Mouse (Mus musculus): ENCODE results near the gene Fam57b.

Gene Fam57b

DNA sequence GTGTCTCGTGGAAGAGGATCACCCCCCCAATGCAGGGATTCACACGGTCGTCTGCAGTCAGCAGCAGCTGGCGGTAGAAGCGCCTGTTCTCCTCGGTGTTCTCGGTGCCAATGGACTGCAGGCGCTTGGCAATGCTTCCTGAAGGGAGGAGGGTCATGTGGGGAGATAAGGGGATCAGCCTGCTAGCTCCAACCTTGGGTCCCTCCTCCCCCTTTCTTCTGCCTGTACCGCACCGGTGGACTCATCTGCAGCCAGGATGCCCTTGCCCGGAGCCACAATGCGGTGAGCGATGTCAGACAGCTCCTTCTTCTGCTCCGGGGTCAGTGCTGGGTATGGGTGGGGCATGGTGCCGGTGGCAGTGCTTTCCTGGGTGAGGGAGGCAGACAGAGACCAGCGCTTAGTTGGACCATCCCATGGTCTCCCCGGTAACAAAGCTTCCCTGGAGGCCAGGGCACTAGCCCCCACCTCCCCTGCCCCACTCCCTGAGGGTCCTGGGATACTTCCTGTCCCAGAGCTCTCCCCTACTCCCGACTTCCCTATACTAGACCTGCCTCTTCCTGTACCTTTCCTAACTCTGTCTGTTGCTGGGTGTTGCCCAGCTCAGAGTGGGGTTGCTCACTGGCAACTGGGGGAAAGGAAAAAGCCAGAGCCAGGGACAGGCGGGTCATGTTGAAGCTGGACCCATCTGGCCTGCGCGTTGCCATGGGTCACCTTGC lies at the start of gene Fam57b:
Gene Fam57b (plus strand): TSS at position 258 of the 716 bp plus-strand sequence.
- peak; percentile 34 to 64 for DNase-seq

- DNase-seq, result no peak
These were observed 48.6 kb upstream of the Fam57b start for GRCm38 (mm10) chr7:126748824-126749223.

DNA sequence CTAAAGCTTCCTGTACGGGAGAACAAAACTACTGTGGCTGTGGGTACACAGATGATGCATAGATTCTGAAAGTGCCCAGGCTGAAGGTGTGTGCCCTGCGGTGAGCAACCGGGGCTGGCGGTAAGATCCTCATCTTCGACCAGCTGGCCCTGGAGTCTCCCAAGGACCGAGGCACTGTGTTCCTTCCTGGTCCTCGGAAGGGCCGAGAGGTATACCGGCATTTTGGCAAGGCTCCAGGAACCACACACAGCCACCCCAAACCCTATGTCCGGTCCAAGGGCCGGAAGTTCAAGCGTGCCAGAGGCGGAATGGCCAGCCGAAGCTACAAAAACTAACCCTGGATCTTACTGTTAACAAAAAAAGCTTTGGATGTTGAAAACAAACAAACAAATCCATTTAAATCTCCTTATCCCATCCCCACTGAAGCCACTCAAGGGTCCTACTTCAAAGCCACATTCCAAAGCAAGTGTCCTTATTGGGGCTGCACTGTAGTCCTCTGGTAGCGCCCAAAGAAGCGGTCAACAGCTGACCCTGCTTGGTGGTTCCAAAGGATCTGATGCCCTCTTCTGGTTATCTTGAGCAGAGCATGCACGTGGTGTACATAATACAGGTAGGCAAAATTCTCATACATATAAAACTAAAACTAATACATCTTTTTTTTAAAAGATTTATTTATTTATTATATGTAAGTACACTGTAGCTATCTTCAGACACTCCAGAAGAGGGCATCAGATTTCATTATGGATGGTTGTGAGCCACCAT lies 47.7 kb upstream of the Fam57b start:
- no peak for DNase-seq

DNA sequence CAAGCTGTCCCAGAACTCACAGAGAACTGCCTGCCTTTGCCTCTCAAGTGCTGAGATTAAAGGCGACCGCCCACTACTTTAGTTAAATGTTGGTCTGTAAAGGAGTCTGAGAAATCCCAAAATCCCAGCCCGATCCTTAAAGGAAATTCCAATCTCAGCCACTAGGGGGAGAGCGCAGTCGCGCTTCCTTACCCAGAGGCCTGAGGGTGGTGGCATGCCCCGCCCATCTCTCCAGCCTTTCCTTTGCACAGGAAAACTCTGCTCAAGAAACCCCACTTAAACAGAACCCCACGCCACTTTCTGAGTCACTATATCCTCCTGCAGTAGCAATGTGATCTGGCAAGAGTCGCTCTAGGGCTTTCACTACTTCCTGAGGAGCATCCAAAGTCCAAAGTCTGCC lies 42.6 kb upstream of the Fam57b start:
- DNase-seq, result peak; percentile 88 to 89

DNA sequence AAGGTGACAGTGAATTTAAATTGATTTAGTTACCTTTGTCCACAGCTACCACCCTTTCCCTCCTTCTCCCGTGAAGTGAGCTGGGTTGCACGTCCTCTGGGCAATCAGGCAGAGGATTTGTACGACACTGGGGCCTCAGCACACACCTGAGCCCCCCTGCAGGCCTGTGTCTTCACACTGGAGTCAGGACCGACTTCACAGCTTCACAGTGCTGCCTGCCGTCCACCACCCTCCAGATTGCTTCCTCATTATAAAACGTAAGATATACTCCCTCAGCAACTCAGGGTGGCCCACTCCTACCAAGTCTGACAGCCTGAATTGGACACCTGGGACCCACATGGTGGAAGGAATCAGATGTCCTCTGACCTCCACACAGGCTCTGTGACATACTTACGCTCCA lies 38.9 kb upstream of the Fam57b start:
- no peak for DNase-seq

GRCm38 (mm10) chr7:126759050-126759671 lies 38.3 kb upstream of the Fam57b start, which contains the start of gene Mapk3:
Mapk3 (plus strand) TSS chr7:126759601.
- peak; percentile 93 to 95 for DNase-seq

DNA sequence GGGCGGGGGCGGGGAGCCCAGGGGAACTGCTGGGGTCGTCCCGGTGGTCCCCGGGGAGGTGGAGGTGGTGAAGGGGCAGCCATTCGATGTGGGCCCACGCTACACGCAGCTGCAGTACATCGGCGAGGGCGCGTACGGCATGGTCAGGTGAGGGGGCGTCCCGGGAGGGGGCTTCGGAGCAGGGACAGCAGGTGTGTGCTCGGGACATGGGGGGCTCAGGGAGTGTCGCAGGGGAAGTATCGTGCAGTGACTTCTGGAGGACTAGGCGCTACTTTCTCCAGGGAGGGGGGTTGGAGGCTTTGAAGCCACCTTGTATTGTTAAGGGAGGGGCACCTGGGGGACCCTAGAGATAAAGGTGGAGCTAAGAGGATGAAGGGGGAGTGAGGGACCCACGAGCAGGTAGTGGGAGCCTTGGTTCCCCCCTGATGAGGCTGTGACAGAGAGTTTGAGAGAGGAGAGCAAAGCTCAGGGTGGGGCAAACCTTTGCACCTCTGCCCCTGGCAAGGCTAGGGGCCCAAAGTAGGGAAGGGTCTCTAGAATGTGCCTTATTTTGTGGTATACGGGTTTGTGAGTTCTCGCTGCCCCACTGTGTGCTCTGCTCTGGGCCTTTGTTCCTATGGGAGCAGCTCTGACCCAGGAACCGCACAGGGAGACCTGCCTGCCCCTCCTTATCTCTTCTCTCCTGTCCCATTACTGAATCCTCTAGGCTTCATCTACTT lies 37.6 kb upstream of the Fam57b start:
- no peak for DNase-seq

DNA sequence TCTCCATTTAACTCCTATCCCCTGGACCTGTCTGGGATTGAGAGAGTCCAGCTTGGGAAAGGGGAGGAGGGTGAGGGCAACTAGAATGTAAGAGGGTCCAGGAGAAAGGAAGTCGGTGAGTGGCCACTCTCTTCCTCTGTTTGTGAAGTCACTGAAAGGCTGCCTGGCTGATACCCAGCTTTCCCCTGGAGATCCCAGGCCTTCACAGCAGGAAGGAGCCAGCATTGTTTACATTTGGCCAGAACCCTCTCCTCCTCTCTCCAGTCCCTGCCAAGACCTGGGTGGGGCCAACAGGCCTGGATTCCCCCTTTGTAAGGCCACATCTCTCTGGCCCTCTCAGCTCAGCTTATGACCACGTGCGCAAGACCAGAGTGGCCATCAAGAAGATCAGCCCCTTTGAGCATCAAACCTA lies 37.1 kb upstream of the Fam57b start:
- DNase-seq, result peak; percentile 76 to 86

GRCm38 (mm10) chr7:126760956-126761355 lies 36.5 kb upstream of the Fam57b start:
- no peak for DNase-seq

DNA sequence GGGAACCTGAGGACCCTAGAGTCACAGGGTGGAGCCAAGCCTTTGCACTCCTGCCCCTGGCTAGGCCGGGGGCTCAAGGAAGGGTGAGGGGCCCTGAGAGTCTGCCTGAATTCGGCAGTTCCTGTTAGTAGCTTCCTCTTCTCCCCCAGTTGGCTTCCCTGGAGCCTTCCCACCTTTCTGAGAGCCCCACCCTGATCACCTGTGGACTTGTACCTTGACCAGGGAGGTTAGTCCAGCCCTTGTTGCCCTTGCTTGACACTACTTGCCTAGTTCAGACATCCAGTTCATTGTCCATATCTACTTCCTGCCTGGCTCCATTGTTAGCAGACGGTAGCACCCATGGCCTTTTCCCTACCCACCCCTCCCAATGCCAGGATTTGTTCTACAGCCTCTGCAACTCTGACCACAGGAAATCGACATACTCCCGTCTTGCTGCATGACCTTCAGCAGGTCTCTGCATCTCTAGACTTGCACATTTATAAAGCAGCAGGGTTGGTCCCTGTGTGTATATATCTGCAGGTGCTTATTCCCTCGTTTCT lies 35.9 kb upstream of the Fam57b start:
- DNase-seq, result no peak

GRCm38 (mm10) chr7:126762471-126763008 lies 34.9 kb upstream of the Fam57b start:
- DNase-seq, result no peak

DNA sequence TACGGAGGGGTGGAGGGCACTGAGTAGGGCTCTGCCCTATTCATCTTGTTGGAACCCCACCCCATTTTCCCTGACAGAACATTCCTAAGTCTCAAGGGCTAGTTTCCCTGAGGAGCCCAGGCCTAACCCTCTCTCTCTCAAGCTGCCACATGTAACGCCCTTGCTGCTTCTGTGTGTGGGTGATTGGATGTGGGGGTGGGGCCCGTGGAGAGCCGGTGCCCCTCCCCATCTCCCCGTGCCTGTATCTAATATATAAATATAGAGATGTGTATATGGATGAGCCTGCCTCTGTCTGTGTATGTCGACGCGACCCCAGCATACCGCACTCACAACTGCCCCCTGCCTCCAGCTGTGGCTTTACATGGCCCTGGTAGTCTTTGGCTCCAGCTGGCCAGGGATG lies 31.9 kb upstream of the Fam57b start:
- no peak for DNase-seq

DNA sequence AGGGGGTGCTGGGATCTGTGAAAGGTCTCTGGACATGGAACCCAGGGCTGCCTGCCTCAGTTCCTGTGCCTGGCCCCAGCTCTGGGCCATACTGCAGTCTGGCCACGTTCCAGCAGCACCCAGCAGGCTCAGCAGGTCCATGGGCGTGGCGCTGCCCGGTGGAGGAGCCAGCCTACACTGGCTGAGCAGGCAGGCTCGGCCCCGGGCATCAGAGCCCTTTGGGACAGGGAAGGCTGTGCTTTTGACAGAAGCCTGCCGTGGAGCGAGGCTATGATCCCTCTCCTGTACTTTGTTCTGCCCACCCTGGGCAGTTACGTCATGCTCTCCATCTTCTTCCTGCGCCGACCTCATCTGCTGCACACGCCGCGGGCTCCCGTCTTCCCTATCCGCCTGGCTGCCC lies 31.3 kb upstream of the Fam57b start, which contains the start of gene Gdpd3:
Gene Gdpd3 (plus strand): TSS at position 134 of the 400 bp plus-strand sequence.
- peak; percentile 77 to 88 for DNase-seq

DNA sequence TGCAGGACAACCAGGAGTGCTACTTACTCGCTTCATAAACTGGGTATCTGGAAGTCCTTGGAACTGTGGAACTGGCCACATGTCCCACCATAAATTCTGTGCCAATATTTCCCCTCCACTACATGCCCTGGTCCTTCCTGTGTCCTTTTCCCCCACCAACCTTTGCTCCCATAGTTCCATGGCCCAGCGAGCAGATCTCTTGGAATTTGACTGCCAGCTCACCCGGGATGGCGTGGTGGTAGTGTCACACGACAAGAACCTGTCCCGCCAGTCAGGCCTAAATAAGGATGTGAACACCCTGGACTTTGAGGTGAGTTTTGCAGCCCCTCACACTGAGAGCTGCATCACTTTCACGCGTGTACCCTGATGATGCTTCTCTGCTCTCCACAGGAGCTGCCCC lies 30.5 kb upstream of the Fam57b start:
- peak; percentile 43 to 66 for DNase-seq

DNA sequence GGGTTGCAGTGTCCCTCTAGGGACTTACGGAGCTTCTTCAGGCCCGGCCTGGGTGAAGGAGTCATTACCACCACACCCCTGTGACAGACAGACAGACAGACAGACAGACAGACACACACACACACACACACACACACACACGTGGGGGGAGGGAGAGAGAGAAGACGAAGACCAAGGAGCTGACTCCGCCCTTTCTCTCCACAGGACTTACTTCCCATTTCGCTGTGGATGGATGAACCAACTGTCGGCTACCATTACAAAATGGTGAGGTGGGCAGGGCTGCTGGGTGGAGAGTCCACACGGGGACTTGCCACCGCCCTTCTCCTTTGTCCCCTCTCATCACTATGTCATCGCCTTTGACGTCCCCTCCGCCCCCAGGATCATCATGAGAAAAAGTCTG lies 26.7 kb upstream of the Fam57b start:
- DNase-seq, result no peak

- no peak for DNase-seq
These were observed 24.1 kb upstream of the Fam57b start for GRCm38 (mm10) chr7:126773351-126773750.

GRCm38 (mm10) chr7:126774463-126774862 lies 23.0 kb upstream of the Fam57b start:
- no peak for DNase-seq

DNA sequence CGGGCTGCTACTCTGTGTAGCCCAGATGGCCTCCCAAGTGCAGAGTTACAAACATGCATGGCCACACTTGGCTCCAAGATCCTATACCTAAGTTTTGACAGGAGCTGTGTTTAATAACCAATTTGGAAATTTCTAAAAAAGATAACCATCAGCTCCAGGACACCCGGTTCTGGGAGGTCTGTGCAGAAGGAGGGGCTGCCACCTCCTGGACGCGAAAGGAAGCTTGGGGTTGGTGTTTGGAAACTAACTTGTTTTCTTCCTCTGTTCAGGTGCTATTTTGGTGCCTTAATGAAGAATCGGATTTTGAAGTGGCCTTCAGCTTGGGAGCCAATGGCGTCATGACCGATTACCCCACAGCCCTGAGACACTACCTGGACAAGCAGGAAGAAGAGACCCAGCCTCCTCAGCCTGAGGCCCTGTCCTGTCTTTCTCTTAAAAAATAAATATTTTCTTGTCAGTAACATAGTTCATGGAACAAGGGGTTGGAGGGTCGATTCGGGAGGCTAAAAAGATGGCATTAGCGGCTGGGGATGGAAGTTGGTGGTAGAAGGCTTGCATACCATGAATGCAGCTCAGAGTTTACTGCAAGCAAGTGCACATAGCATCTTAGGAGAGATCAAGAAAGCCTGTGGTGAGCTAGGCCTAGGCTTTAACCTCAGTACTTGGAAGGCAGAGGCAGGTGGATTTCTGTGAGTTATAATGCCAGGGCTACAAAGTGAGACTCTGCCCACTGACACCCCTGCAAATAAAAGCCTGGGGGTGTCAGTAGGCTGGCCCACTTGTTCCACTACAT lies 22.1 kb upstream of the Fam57b start:
- DNase-seq, result peak in 1 of 2 experiments; percentile 22

- DNase-seq, result no peak
These were observed 21.6 kb upstream of the Fam57b start for GRCm38 (mm10) chr7:126775978-126776234.

DNA sequence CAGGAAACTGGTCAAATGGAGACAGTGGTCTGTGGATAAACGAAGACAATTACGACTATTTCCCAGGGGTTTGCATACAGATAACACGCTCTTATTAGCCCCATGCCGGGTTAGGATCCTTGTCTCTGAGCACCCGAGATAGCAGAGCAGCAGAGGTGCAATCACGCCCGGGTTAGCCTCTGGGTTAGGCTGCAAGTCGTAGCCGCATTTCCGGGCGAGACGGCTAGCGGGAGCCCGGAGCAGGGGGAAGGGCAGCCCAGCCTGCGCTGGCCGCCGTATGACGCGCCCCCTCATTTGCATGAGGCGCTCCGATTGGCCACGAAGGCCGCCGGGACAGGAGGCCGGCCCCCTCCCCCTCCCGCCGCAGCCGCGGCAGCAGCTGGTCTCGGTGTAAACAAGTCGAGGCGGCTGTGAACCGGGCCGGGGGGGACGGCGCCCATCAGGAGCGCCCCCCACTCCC lies 20.8 kb upstream of the Fam57b start, which contains the start of gene Ypel3:
Gene Ypel3 (plus strand): TSS at position 358 of the 460 bp plus-strand sequence.
- DNase-seq, result peak; percentile 96 to 99

DNA sequence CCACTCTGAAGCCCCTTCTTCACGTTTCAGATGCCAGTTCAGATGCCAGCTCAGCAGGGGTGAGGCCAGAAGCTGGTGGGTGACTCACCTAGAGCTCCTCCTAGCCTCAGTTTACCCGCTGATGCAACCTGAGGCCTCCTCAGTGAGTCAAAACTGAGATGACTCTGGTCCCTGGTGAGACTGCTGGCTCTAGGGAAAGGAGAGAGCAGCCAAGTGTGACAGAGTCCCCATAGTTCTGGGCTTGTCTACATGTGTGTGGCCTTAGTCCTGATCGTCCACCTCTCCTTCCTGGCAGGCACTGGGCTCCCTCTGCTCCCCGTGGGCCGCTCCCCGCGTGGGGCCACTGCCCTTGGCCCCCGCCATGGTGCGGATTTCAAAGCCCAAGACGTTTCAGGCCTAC lies 20.0 kb upstream of the Fam57b start:
- DNase-seq, result peak in 1 of 2 experiments; percentile 22

- DNase-seq, result no peak
These were observed 19.3 kb upstream of the Fam57b start for GRCm38 (mm10) chr7:126778147-126778546.

Data from kidney, postnatal 25 days (tissue).